Mouse (Mus musculus) stomach, postnatal 0 days (tissue): ENCODE results near the gene Rps6ka3. TPM values are rescaled to one million over a fixed set of nuclear protein-coding genes. Genes with fewer than 3 reads are reported as not detected.

Source experiments
- ATAC-seq: fragments of 200-750 bp; cut with Nextera tagmentation; 2 replicates; pipeline ENCODE4 v1.8.0; 2017; ENCODE audit not compliant: low FRiP score, low TSS enrichment
- DNase-seq: peaks from one replicate; pipeline ENCODE4 v3.0.0-alpha.2; 2016; ENCODE audit warnings: low spot score
- H3K27ac ChIP-seq: fragments of 300-500 bp; sonication (generic); replicated peaks from 2 replicates; pipeline ENCODE4 v1.5.1; 2014; ENCODE audit warnings: mild to moderate bottlenecking, control low read depth
- H3K27me3 ChIP-seq: fragments of 300-500 bp; sonication (generic); 2 replicates; pipeline ENCODE4 v1.6.1; 2014; ENCODE audit warnings: low read length; ENCODE audit not compliant: control insufficient read depth, insufficient read depth
- H3K36me3 ChIP-seq: fragments of 300-500 bp; sonication (generic); 2 replicates; pipeline ENCODE4 v1.6.1; 2014; ENCODE audit warnings: low read length, mixed read lengths; ENCODE audit not compliant: control insufficient read depth, insufficient read depth
- H3K4me1 ChIP-seq: fragments of 300-500 bp; sonication (generic); replicated peaks from 2 replicates; pipeline ENCODE4 v1.6.1; 2014; ENCODE audit warnings: antibody characterized with exemption; ENCODE audit not compliant: control insufficient read depth, insufficient read depth
- H3K4me2 ChIP-seq: fragments of 300-500 bp; sonication (generic); replicated peaks from 2 replicates; pipeline ENCODE4 v1.6.1; 2014; ENCODE audit warnings: low read depth, mild to moderate bottlenecking, control low read depth, moderate library complexity
- H3K4me3 ChIP-seq: fragments of 300-500 bp; sonication (generic); 2 replicates; pipeline ENCODE4 v1.5.1; 2014; ENCODE audit warnings: low read depth, low read length, control low read depth
- H3K9ac ChIP-seq: fragments of 300-500 bp; sonication (generic); 2 replicates; pipeline ENCODE4 v1.6.1; 2014; ENCODE audit warnings: mild to moderate bottlenecking, low read length, control low read depth, mixed read lengths
- H3K9me3 ChIP-seq: fragments of 300-500 bp; sonication (generic); 2 replicates; pipeline ENCODE4 v1.6.1; 2016; ENCODE audit warnings: low read length; ENCODE audit not compliant: control insufficient read depth
- CTCF ChIP-seq: IDR thresholded peaks from 2 replicates; pipeline ENCODE4 v1.5.1; 2016; ENCODE audit warnings: antibody characterized with exemption, low read depth, mild to moderate bottlenecking, moderate library complexity
- EP300 ChIP-seq: optimal IDR thresholded peaks from 2 replicates; pipeline ENCODE3; 2016; ENCODE audit warnings: antibody characterized with exemption
- WGBS: fragments of 180-500 bp; shearing (Covaris S2); extraction: QIAGEN DNeasy Blood & Tissue Kit; methylation state at CpG from one replicate; pipeline ENCODE4 v1.1.7; 2014; 5-methylcytosine and 5-hydroxymethylcytosine counted together
- polyA plus RNA-seq: library from polyadenylated mRNA; unstranded; fragments of >200 nt; fragmentation: Nextera tagmentation; extraction: Ambion mirVana; gene quantifications from 2 replicates; pipeline ENCODE4 v1.2.1, GENCODE M21; 2015

Gene Rps6ka3
- polyA plus RNA-seq, 1 experiment from 2014 or later: 3.7 TPM

- DNase-seq: peak; percentile 81
- 14% methylated on average over 29 of the region's 76 CpGs for WGBS
- no peaks in the 10 kb centered on the region for H3K9me3 ChIP-seq
- no peaks in the 10 kb centered on the region for H3K4me1 ChIP-seq
- peak within 1 kb of the TSS; percentile 84 for H3K27ac ChIP-seq
- peak within 1 kb of the TSS; percentile 50 for H3K4me2 ChIP-seq
- no peaks in the 10 kb centered on the region for H3K36me3 ChIP-seq
- H3K4me3 ChIP-seq: peak within 1 kb of the TSS; percentile 73
- peak; percentile 99 for ATAC-seq
- TF ChIP-seq EP300: no peak
- peak; percentile 21; the same call in 1 of the 2 replicates for TF ChIP-seq CTCF
- H3K9ac ChIP-seq: peak within 1 kb of the TSS; percentile 67
- no peaks in the 10 kb centered on the region for H3K27me3 ChIP-seq
These were observed 162.0 kb downstream of the Rps6ka3 start, which contains the start of gene Eif1ax for GRCm38 (mm10) chrX:159371831-159372752. Gene Eif1ax (plus strand): TSS chrX:159372178.

GRCm38 (mm10) chrX:159372753-159373144 is 162.6 kb downstream of the Rps6ka3 start:
- no peaks in the 10 kb centered on the region for H3K36me3 ChIP-seq
- ATAC-seq (no peak), DNase-seq (no peak)
- H3K9ac ChIP-seq: peak overlapping the region; percentile 67
- H3K27ac ChIP-seq: peak overlapping the region; percentile 84
- TF ChIP-seq EP300: no peak
- no peak for TF ChIP-seq CTCF
- H3K4me2 ChIP-seq: peak overlapping the region; percentile 50
- peak overlapping the region; percentile 73 for H3K4me3 ChIP-seq
- H3K4me1 ChIP-seq: no peaks in the 10 kb centered on the region
- no peaks in the 10 kb centered on the region for H3K9me3 ChIP-seq
- 18% methylated on average over 9 of the region's 9 CpGs for WGBS
- H3K27me3 ChIP-seq: no peaks in the 10 kb centered on the region

- WGBS: 71% methylated on average over 9 of the region's 9 CpGs
- no peak overlapping the region for H3K27ac ChIP-seq
- H3K4me2 ChIP-seq: no peak overlapping the region
- H3K9me3 ChIP-seq: no peaks in the 10 kb centered on the region
- no peak overlapping the region for H3K9ac ChIP-seq
- no peaks in the 10 kb centered on the region for H3K27me3 ChIP-seq
- H3K36me3 ChIP-seq: no peaks in the 10 kb centered on the region
- H3K4me1 ChIP-seq: no peaks in the 10 kb centered on the region
- no peak for DNase-seq
- H3K4me3 ChIP-seq: no peak overlapping the region
- TF ChIP-seq EP300: no peak
- no peak for TF ChIP-seq CTCF
- ATAC-seq: no peak
These were observed 177.0 kb downstream of the Rps6ka3 start for GRCm38 (mm10) chrX:159387105-159387504.

GRCm38 (mm10) chrX:159388953-159389352 is 178.8 kb downstream of the Rps6ka3 start:
- DNase-seq: no peak
- no peak for ATAC-seq
- Histone ChIP-seq H3K4me2 (no peak overlapping the region), H3K4me3 (no peak overlapping the region), H3K4me1 (no peaks in the 10 kb centered on the region), H3K9ac (no peak overlapping the region), H3K27me3 (no peaks in the 10 kb centered on the region), H3K9me3 (no peaks in the 10 kb centered on the region), H3K36me3 (no peaks in the 10 kb centered on the region), H3K27ac (no peak overlapping the region)
- no peak for TF ChIP-seq CTCF
- no peak for TF ChIP-seq EP300

GRCm38 (mm10) chrX:159390347-159390962 is 180.3 kb downstream of the Rps6ka3 start:
- no peak for ATAC-seq

More at GRCm38 (mm10) chrX:159390347-159390962, 180.3 kb downstream of the Rps6ka3 start:
- no peaks in the 10 kb centered on the region for H3K27me3 ChIP-seq
- no peaks in the 10 kb centered on the region for H3K36me3 ChIP-seq
- H3K4me3 ChIP-seq: no peak overlapping the region
- TF ChIP-seq CTCF: no peak
- no peak for TF ChIP-seq EP300
- H3K27ac ChIP-seq: no peak overlapping the region
- no peaks in the 10 kb centered on the region for H3K9me3 ChIP-seq
- no peaks in the 10 kb centered on the region for H3K4me1 ChIP-seq
- H3K9ac ChIP-seq: no peak overlapping the region
- WGBS: 72% methylated on average over 6 of the region's 6 CpGs
- no peak for DNase-seq
- H3K4me2 ChIP-seq: no peak overlapping the region
